Mouse (Mus musculus) kidney, adult 2 months (tissue): ENCODE results near the gene Lgals9.

ENCODE experiments used
- CTCF ChIP-seq: fragments of 200-500 bp; conservative IDR thresholded peaks from 2 replicates; pipeline ENCODE4 v1.5.1; 2011; ENCODE audit warnings: low read depth, mild to moderate bottlenecking, control low read depth, low read length, moderate library complexity, mixed read lengths; ENCODE audit not compliant: insufficient read depth, insufficient read length
- POLR2A ChIP-seq: fragments of 200-500 bp; IDR thresholded peaks from one replicate; pipeline ENCODE4 v1.6.1; 2011; ENCODE audit warnings: low read depth, low read length, control low read depth

GRCm38 (mm10) chr11:78920411-78920939 lies 64.3 kb downstream of the Lgals9 start, which contains the start of gene Nos2:
- TF ChIP-seq CTCF (no peak), POLR2A (no peak)
